Mouse (Mus musculus) hindbrain, postnatal 0 days (tissue): ENCODE results near the gene Cntnap5b. TPM values are rescaled to one million over a fixed set of nuclear protein-coding genes. Genes with fewer than 3 reads are reported as not detected.
"Not testable (repeated sequence)": the region's sequence is repeated elsewhere in the genome, so short reads cannot be mapped to it uniquely, and the experiment has no call there.

ENCODE experiments used
- ATAC-seq: fragments of 200-750 bp; cut with Nextera tagmentation; 2 replicates; pipeline ENCODE4 v1.8.0; 2017; ENCODE audit warnings: mild to moderate bottlenecking, moderate TSS enrichment, moderate library complexity
- DNase-seq: peaks from one replicate; pipeline ENCODE4 v3.0.0-alpha.2; 2015; ENCODE audit warnings: low spot score
- H3K27ac ChIP-seq: fragments of 300-500 bp; sonication (generic); 2 replicates; pipeline ENCODE4 v1.5.1; 2014; ENCODE audit warnings: mild to moderate bottlenecking
- H3K27me3 ChIP-seq: fragments of 300-500 bp; sonication (generic); 2 replicates; pipeline ENCODE4 v1.6.1; 2014; ENCODE audit warnings: low read length, mixed read lengths; ENCODE audit not compliant: insufficient read depth
- H3K36me3 ChIP-seq: fragments of 300-500 bp; sonication (generic); 2 replicates; pipeline ENCODE4 v1.6.1; 2014; ENCODE audit warnings: low read length, mixed read lengths; ENCODE audit not compliant: insufficient read depth
- H3K4me1 ChIP-seq: fragments of 300-500 bp; sonication (generic); 2 replicates; pipeline ENCODE4 v1.6.1; 2014; ENCODE audit warnings: antibody characterized with exemption, low read length, mixed read lengths; ENCODE audit not compliant: insufficient read depth
- H3K4me2 ChIP-seq: fragments of 300-500 bp; sonication (generic); 2 replicates; pipeline ENCODE4 v1.6.1; 2014; ENCODE audit warnings: low read depth, mild to moderate bottlenecking, low read length, moderate library complexity, mixed read lengths
- H3K4me3 ChIP-seq: fragments of 300-500 bp; sonication (generic); 2 replicates; pipeline ENCODE4 v1.5.1; 2014; ENCODE audit warnings: low read length
- H3K9ac ChIP-seq: fragments of 300-500 bp; sonication (generic); replicated peaks from 2 replicates; pipeline ENCODE4 v1.6.1; 2014; ENCODE audit warnings: mild to moderate bottlenecking, low read length, moderate library complexity, mixed read lengths
- H3K9me3 ChIP-seq: fragments of 300-500 bp; sonication (generic); 2 replicates; pipeline ENCODE4 v1.6.1; 2016; ENCODE audit warnings: low read length, mixed read lengths
- CTCF ChIP-seq: IDR thresholded peaks from 2 replicates; pipeline ENCODE4 v1.5.1; 2016; ENCODE audit warnings: antibody characterized with exemption, control low read depth, low read depth
- WGBS: fragments of 180-500 bp; shearing (Covaris S2); extraction: QIAGEN DNeasy Blood & Tissue Kit; methylation state at CpG from one replicate; pipeline ENCODE4 v1.1.7; 2014; 5-methylcytosine and 5-hydroxymethylcytosine counted together
- polyA plus RNA-seq: library from polyadenylated mRNA; unstranded; fragments of >200 nt; fragmentation: Nextera tagmentation; extraction: Ambion mirVana; gene quantifications from 2 replicates; pipeline ENCODE4 v1.2.1, GENCODE M21; 2015
- total RNA-seq: library from RNA; depleted of rRNA; stranded (reverse); fragments of >200 nt; gene quantifications from 2 replicates; pipeline ENCODE4 v1.2.3, GENCODE M21; 2014

Gene Cntnap5b
- total and polyA plus RNA-seq, 2 experiments from 2014 or later = 2.7 to 16.5 TPM

- ATAC-seq (no peak), DNase-seq (no peak)
- H3K4me3 ChIP-seq = no peak overlapping the region
- H3K36me3 ChIP-seq = no peaks in the 10 kb centered on the region
- H3K9me3 ChIP-seq = no peaks in the 10 kb centered on the region
- TF ChIP-seq CTCF = no peak
- no peaks in the 10 kb centered on the region for H3K27me3 ChIP-seq
- no peaks in the 10 kb centered on the region for H3K4me1 ChIP-seq
- no peak overlapping the region for H3K27ac ChIP-seq
- no peak overlapping the region for H3K4me2 ChIP-seq
- H3K9ac ChIP-seq = no peak overlapping the region
These were observed 170.9 kb downstream of the Cntnap5b start for GRCm38 (mm10) chr1:99943515-99943914.

- Histone ChIP-seq H3K4me2 (no peak overlapping the region), H3K36me3 (no peaks in the 10 kb centered on the region), H3K9ac (no peak overlapping the region), H3K4me1 (no peaks in the 10 kb centered on the region), H3K27ac (no peak overlapping the region), H3K27me3 (no peaks in the 10 kb centered on the region), H3K4me3 (no peak overlapping the region), H3K9me3 (no peaks in the 10 kb centered on the region)
- ATAC-seq (no peak), DNase-seq (no peak)
- WGBS = 22% methylated on average over 2 of the region's 2 CpGs
- TF ChIP-seq CTCF = no peak
These were observed 186.9 kb downstream of the Cntnap5b start for GRCm38 (mm10) chr1:99959428-99959987.

- Histone ChIP-seq H3K27me3 (no peaks in the 10 kb centered on the region), H3K27ac (no peak overlapping the region), H3K4me1 (no peaks in the 10 kb centered on the region), H3K4me2 (no peak overlapping the region), H3K9ac (no peak overlapping the region), H3K36me3 (no peaks in the 10 kb centered on the region), H3K4me3 (no peak overlapping the region), H3K9me3 (no peaks in the 10 kb centered on the region)
- no peak for TF ChIP-seq CTCF
- DNase-seq (no peak), ATAC-seq (no peak)
- WGBS = 72% methylated on average over 2 of the region's 2 CpGs
These were observed 194.9 kb downstream of the Cntnap5b start for GRCm38 (mm10) chr1:99967300-99968089.

GRCm38 (mm10) chr1:99970184-99971086 lies 197.9 kb downstream of the Cntnap5b start:
- Histone ChIP-seq H3K4me2 (no peak overlapping the region), H3K9me3 (no peaks in the 10 kb centered on the region), H3K27me3 (no peaks in the 10 kb centered on the region), H3K9ac (no peak overlapping the region), H3K36me3 (no peaks in the 10 kb centered on the region), H3K4me1 (no peaks in the 10 kb centered on the region), H3K27ac (no peak overlapping the region), H3K4me3 (no peak overlapping the region)
- no peak for TF ChIP-seq CTCF
- WGBS = 17% methylated on average over 4 of the region's 4 CpGs
- DNase-seq (peak; percentile 20), ATAC-seq (no peak)

- 91% methylated on average over 4 of the region's 4 CpGs for WGBS
- not testable (repeated sequence) for H3K9ac ChIP-seq, H3K27ac ChIP-seq, H3K36me3 ChIP-seq, H3K4me2 ChIP-seq, H3K9me3 ChIP-seq, H3K4me3 ChIP-seq, H3K27me3 ChIP-seq, ATAC-seq, H3K4me1 ChIP-seq, DNase-seq
These were observed 228.7 kb downstream of the Cntnap5b start for GRCm38 (mm10) chr1:100001226-100001625.

GRCm38 (mm10) chr1:100006021-100006745 lies 233.6 kb downstream of the Cntnap5b start:
- Histone ChIP-seq H3K4me2 (no peak overlapping the region), H3K9ac (no peak overlapping the region), H3K9me3 (no peaks in the 10 kb centered on the region), H3K27ac (no peak overlapping the region), H3K27me3 (no peaks in the 10 kb centered on the region), H3K36me3 (no peaks in the 10 kb centered on the region), H3K4me1 (no peaks in the 10 kb centered on the region), H3K4me3 (no peak overlapping the region)
- TF ChIP-seq CTCF = no peak
- DNase-seq (peak; percentile 12), ATAC-seq (no peak)
- WGBS = 72% methylated on average over 5 of the region's 5 CpGs
